In the genomic region with DNA sequence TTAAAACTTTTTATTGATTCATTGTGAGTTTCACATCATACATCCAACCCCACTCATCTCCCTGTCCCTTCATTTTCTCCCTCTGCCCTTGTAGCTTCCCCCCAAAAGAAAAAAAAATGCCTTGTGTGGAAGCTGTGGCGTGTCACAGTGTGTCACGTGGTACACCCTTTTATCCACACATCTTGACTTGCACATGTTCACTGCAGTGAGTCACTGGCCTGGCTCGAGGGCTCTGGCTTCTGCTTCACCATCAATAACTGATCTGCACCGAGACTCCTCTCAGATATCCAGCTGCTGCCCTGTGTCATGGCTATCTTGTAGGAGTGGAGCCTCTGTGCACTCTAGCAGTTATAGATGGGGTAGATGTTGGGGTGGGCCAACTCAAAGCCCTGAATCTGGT, we compare ENCODE assay signal across 15 mouse cellular contexts. TPM values are rescaled to one million over a fixed set of nuclear protein-coding genes. Genes with fewer than 3 reads are reported as not detected.
DNase-seq lines count a peak whose midpoint lies in the region; ATAC-seq and TF ChIP-seq lines count a peak whose summit lies in the region.
"Had no signal": no experiment of that assay in that cellular context is flagged by ENCODE, and none has a peak within 500 bp of the region (broad histone marks: within the 10 kb centered on the region; RNA-seq: fewer than 3 reads in every experiment).

No protein-coding gene starts in this region.

- no peak for TF ChIP-seq CTCF in liver, postnatal 0 days (IDR thresholded peaks at IDR 0.05; ENCODE audit: low read depth)

- H3K27ac ChIP-seq in liver, postnatal 0 days (ENCODE audit: low read depth) = no peak overlapping the region
- no peak overlapping the region for H3K27ac ChIP-seq in forebrain, embryonic 11.5 days (ENCODE audit: low read depth, low read length)
- H3K27ac ChIP-seq: hindbrain, embryonic 14.5 days; limb, embryonic 12.5 days had no signal

- ATAC-seq in liver, postnatal 0 days = 0 out of 2 replicates have a peak, but pooled peaks have one; percentile 10
- ATAC-seq in forebrain, embryonic 11.5 days (replicated peaks; ENCODE audit: low FRiP score) = no peak
- ATAC-seq: lung, postnatal 0 days had no signal

- TF ChIP-seq EP300 in liver, postnatal 0 days (IDR thresholded peaks at IDR 0.05; ENCODE audit: low read depth) = no peak

- 64% methylated on average over 4 of the region's 4 CpGs for WGBS in liver, postnatal 0 days (ENCODE audit: insufficient replicate concordance)
- 86% methylated on average over 4 of the region's 4 CpGs for WGBS in forebrain, embryonic 11.5 days

- H3K9ac ChIP-seq in liver, postnatal 0 days (replicated peaks) = no peak overlapping the region
- no peak overlapping the region for H3K9ac ChIP-seq in forebrain, embryonic 11.5 days (ENCODE audit: low read length)
- H3K9ac ChIP-seq: hindbrain, embryonic 14.5 days; limb, embryonic 12.5 days had no signal

- DNase-seq in adrenal gland, adult (ENCODE audit: inconsistent age in 2 of 2, low spot score in 1 of 2) = peak; percentile 76 to 88
- DNase-seq in adrenal gland, postnatal 4 days (ENCODE audit: low spot score in 2 of 2) = no peak
- DNase-seq in 3134 (ENCODE audit: extremely low read depth, insufficient read length, low spot score) = peak; percentile 46
- peak; percentile 51 for DNase-seq in adrenal gland, postnatal 10 days
- DNase-seq in liver, postnatal 0 days = no peak
- DNase-seq in heart, postnatal 36 days = no peak
- DNase-seq in forebrain, embryonic 11.5 days (ENCODE audit: low spot score) = no peak
- DNase-seq in right cerebral cortex, postnatal 4 days = no peak
- DNase-seq: cerebellum, adult 8-10 months; embryo, embryonic 11 days; kidney, postnatal 10 days; thymus, postnatal 36 days had no signal

- no peaks in the 10 kb centered on the region for H3K9me3 ChIP-seq in liver, postnatal 0 days (ENCODE audit: low read length)
- H3K9me3 ChIP-seq in forebrain, embryonic 11.5 days (ENCODE audit: control insufficient read depth, low read length) = no peaks in the 10 kb centered on the region
- H3K9me3 ChIP-seq: limb, embryonic 12.5 days had no signal

- H3K36me3 ChIP-seq in liver, postnatal 0 days (replicated peaks; ENCODE audit: insufficient read depth, low read length) = no peaks in the 10 kb centered on the region
- H3K36me3 ChIP-seq in forebrain, embryonic 11.5 days (ENCODE audit: control insufficient read depth, insufficient read depth, low read length) = no peaks in the 10 kb centered on the region
- H3K36me3 ChIP-seq: limb, embryonic 12.5 days had no signal

- H3K27me3 ChIP-seq in liver, postnatal 0 days (ENCODE audit: insufficient read depth, low read length) = no peaks in the 10 kb centered on the region
- H3K27me3 ChIP-seq in forebrain, embryonic 11.5 days (ENCODE audit: control insufficient read depth, insufficient read depth, low read length) = no peaks in the 10 kb centered on the region
- H3K27me3 ChIP-seq: limb, embryonic 12.5 days had no signal

- H3K4me1 ChIP-seq in liver, postnatal 0 days (ENCODE audit: insufficient read depth) = peaks cover 42% of the 10 kb centered on the region
- no peaks in the 10 kb centered on the region for H3K4me1 ChIP-seq in forebrain, embryonic 11.5 days (replicated peaks; ENCODE audit: control insufficient read depth, insufficient read depth, low read length)
- H3K4me1 ChIP-seq: limb, embryonic 12.5 days had no signal

- intact Hi-C loops in heart, postnatal 36 days (cut with DNase I) = no loop called here

- no peak overlapping the region for H3K4me3 ChIP-seq in liver, postnatal 0 days (ENCODE audit: low read depth, low read length)
- H3K4me3 ChIP-seq in forebrain, embryonic 11.5 days (ENCODE audit: low read depth, low read length) = no peak overlapping the region
- H3K4me3 ChIP-seq: limb, embryonic 12.5 days had no signal

- no peak overlapping the region for H3K4me2 ChIP-seq in liver, postnatal 0 days (ENCODE audit: low read depth, low read length)
- no peak overlapping the region for H3K4me2 ChIP-seq in forebrain, embryonic 11.5 days (ENCODE audit: low read depth, low read length, severe bottlenecking)
- H3K4me2 ChIP-seq: hindbrain, embryonic 14.5 days; limb, embryonic 12.5 days had no signal

RNA-seq across cellular contexts. Expression of a gene that starts 12.4 kb away (rescaled TPM):
- 100 to 1,000 TPM; 103 to 113 TPM for total RNA-seq in adrenal gland, postnatal 4 days (2021)
- total RNA-seq in adrenal gland, postnatal 10 days (2021) = 10 to 100 TPM; 65.9 to 80.9 TPM
- 18.2 and 23.9 TPM in 2 replicates for polyA plus RNA-seq in liver, postnatal 0 days (2015; fragmentation: Nextera tagmentation; extraction: Ambion mirVana)
- 100 to 1,000 TPM; 203 to 236 TPM for total RNA-seq in heart, postnatal 36 days (2021)
- 3.3 and 3.4 TPM in 2 replicates for polyA plus RNA-seq in forebrain, embryonic 11.5 days (2014; fragmentation: Nextera tagmentation; extraction: Ambion mirVana)

RNA-seq across cellular contexts. Expression of a gene that starts 41.5 kb away (rescaled TPM):
- total RNA-seq in adrenal gland, postnatal 4 days (2021) = 10 to 100 TPM; 20.6 to 26.5 TPM
- total RNA-seq in adrenal gland, postnatal 10 days (2021) = 10 to 100 TPM; 13.2 to 17.2 TPM
- 10.1 and 12.5 TPM in 2 replicates for polyA plus RNA-seq in liver, postnatal 0 days (2015; fragmentation: Nextera tagmentation; extraction: Ambion mirVana)
- under 1 TPM; 0.78 to 0.79 TPM for total RNA-seq in heart, postnatal 36 days (2021)
- polyA plus RNA-seq in forebrain, embryonic 11.5 days (2014; fragmentation: Nextera tagmentation; extraction: Ambion mirVana) = 124 and 136 TPM in 2 replicates

Comparison
In these comparisons a context has a peak if more than half of its experiments do, and no peak if none do; other contexts are left out.
1. DNase-seq: peak in adrenal gland, adult (2 of 2), 3134 (single experiment) and adrenal gland, postnatal 10 days (single experiment); none in adrenal gland, postnatal 4 days (0 of 2), liver, postnatal 0 days (single experiment), heart, postnatal 36 days (0 of 2), forebrain, embryonic 11.5 days (single experiment) and right cerebral cortex, postnatal 4 days (single experiment).
2. RNA of a gene that starts 41.5 kb away (total RNA-seq): 20.6 to 26.5 TPM in adrenal gland, postnatal 4 days and 13.2 to 17.2 TPM in adrenal gland, postnatal 10 days; 0.78 to 0.79 TPM in heart, postnatal 36 days; every median in the first group is over 4 times any median in the second.